Mouse (Mus musculus): ENCODE measurements at regions not wholly inside any gene's neighbourhood (a gene's known extent, or its start where the extent isn't known, plus 50 kb on each side); places are given as distances from the start of the nearest gene placed in this dataset.

- TF ChIP-seq CTCF (IDR thresholded peaks at IDR 0.05; ENCODE audit: low read depth): no peak
- TF ChIP-seq EP300 (IDR thresholded peaks at IDR 0.05; ENCODE audit: low read depth): no peak
Measured at GRCm38 (mm10) chrX:142535954-142536353, 145.3 kb upstream of the Tmem164 start.
